Mouse (Mus musculus): ENCODE data around the gene Picalm.
"Not testable (repeated sequence)": the region's sequence is repeated elsewhere in the genome, so short reads cannot be mapped to it uniquely, and the experiment has no call there.

- not testable (repeated sequence) for TF ChIP-seq CTCF (IDR thresholded peaks at IDR 0.05; ENCODE audit: low read depth, low read length); POLR2A (IDR thresholded peaks at IDR 0.05; ENCODE audit: insufficient read depth, low read length)
Measured at GRCm38 (mm10) chr7:90167777-90168176, 37.8 kb downstream of the Picalm start.

All from ES-Bruce4 (cell line).